In genomic region chr10:69719901-69720415, GRCm38 (mm10) we compare ENCODE assay signal across 10 mouse cellular contexts.
A peak's percentile ranks its signal among the peaks of the same experiment; 100 is the strongest.
DNase-seq lines count a peak whose midpoint lies in the region; ATAC-seq and TF ChIP-seq lines count a peak whose summit lies in the region.
"Had no signal": no experiment of that assay in that cellular context is flagged by ENCODE, and none has a peak within 500 bp of the region (broad histone marks: within the 10 kb centered on the region; RNA-seq: fewer than 3 reads in every experiment).

No protein-coding gene starts in this region.

- no peaks in the 10 kb centered on the region for H3K27me3 ChIP-seq in neural tube, embryonic 15.5 days (replicated peaks)

- peak overlapping the region; percentile 40 for H3K4me2 ChIP-seq in neural tube, embryonic 15.5 days
- H3K4me2 ChIP-seq: liver, embryonic 11.5 days had no signal

- ATAC-seq in neural tube, embryonic 15.5 days (ENCODE audit: low FRiP score), result peak; percentile 49; the same call in 1 of the 2 replicates
- no peak for ATAC-seq in frontal cortex, adult (ENCODE audit: low TSS enrichment)

- no peaks in the 10 kb centered on the region for H3K4me1 ChIP-seq in lung, adult 2 months (ENCODE audit: control insufficient read depth, insufficient read depth, low read length)
- H3K4me1 ChIP-seq in neural tube, embryonic 15.5 days, result peaks cover 62% of the 10 kb centered on the region

- no peak for TF ChIP-seq CTCF in lung, adult 2 months (IDR thresholded peaks at IDR 0.05; ENCODE audit: insufficient read depth, low read length)

- no peaks in the 10 kb centered on the region for H3K36me3 ChIP-seq in neural tube, embryonic 15.5 days

- DNase-seq in adrenal gland, postnatal 10 days, result peak; percentile 42
- DNase-seq in adrenal gland, adult 18-20 months (ENCODE audit: low spot score in 2 of 2), result no peak
- peak; percentile 13 for DNase-seq in lung, postnatal 10 days
- DNase-seq in lung, adult 2 months, result no peak
- DNase-seq in kidney, adult 8-10 months, result peak; percentile 38 to 62
- DNase-seq in frontal cortex, postnatal 36 days (ENCODE audit: low spot score in 2 of 2), result no peak

- H3K9me3 ChIP-seq in neural tube, embryonic 15.5 days (replicated peaks), result no peaks in the 10 kb centered on the region

- peak overlapping the region; percentile 84 for H3K27ac ChIP-seq in neural tube, embryonic 15.5 days (replicated peaks)

- WGBS in lung, adult 2 months, result 44% methylated on average over 12 of the region's 12 CpGs
- 14% methylated on average over 12 of the region's 12 CpGs for WGBS in neural tube, embryonic 15.5 days

- no peak overlapping the region for H3K9ac ChIP-seq in neural tube, embryonic 15.5 days (replicated peaks)

- H3K4me3 ChIP-seq in lung, adult 2 months (replicated peaks; ENCODE audit: extremely low read depth, low read depth, low read length), result no peak overlapping the region
- H3K4me3 ChIP-seq in neural tube, embryonic 15.5 days (replicated peaks), result no peak overlapping the region
- H3K4me3 ChIP-seq: erythroblast, embryonic 14.5 days had no signal

- no peak for TF ChIP-seq POLR2A in lung, adult 2 months (IDR thresholded peaks at IDR 0.05; ENCODE audit: borderline replicate concordance, extremely low read depth, low read depth, low read length)

Comparison
In these comparisons a context has a peak if more than half of its experiments do, and no peak if none do; other contexts are left out.
1. DNase-seq: peak in adrenal gland, postnatal 10 days (single experiment), lung, postnatal 10 days (single experiment) and kidney, adult 8-10 months (2 of 2); none in adrenal gland, adult 18-20 months (0 of 2), lung, adult 2 months (single experiment) and frontal cortex, postnatal 36 days (0 of 2).